Mouse (Mus musculus) bone marrow, adult 2 months (tissue): ENCODE measurements at regions not wholly inside any gene's neighbourhood (a gene's known extent, or its start where the extent isn't known, plus 50 kb on each side); places are given as distances from the start of the nearest gene placed in this dataset.

Source experiments
- CTCF ChIP-seq: fragments of 200-500 bp; IDR thresholded peaks from 2 replicates; pipeline ENCODE4 v1.5.1; 2011; ENCODE audit warnings: low read length, control low read depth; ENCODE audit not compliant: control insufficient read depth, insufficient read depth
- POLR2A ChIP-seq: fragments of 200-500 bp; IDR thresholded peaks from 2 replicates; pipeline ENCODE4 v1.6.1; 2011; ENCODE audit warnings: low read depth, mild to moderate bottlenecking, control low read depth, low read length, borderline replicate concordance; ENCODE audit not compliant: control insufficient read depth

GRCm38 (mm10) chr14:98656533-98656932 is 337.6 kb downstream of the Rpl36a-ps1 start:
- TF ChIP-seq CTCF (no peak), POLR2A (no peak)
